In genomic region chr4:70523346-70523745, GRCm38 (mm10) we compare ENCODE assay signal across 21 mouse cellular contexts.
"Had no signal": no experiment of that assay in that cellular context is flagged by ENCODE, and none has a peak within 500 bp of the region (broad histone marks: within the 10 kb centered on the region; RNA-seq: fewer than 3 reads in every experiment).

No protein-coding gene starts in this region.

- H3K27ac ChIP-seq: lung, embryonic 15.5 days; macrophage; midbrain, embryonic 13.5 days; midbrain, embryonic 15.5 days; neural tube, embryonic 13.5 days; neural tube, embryonic 15.5 days had no signal

- H3K27me3 ChIP-seq: lung, embryonic 15.5 days; megakaryocyte, embryonic 14.5 days; midbrain, embryonic 13.5 days; midbrain, embryonic 15.5 days; neural tube, embryonic 13.5 days; neural tube, embryonic 15.5 days had no signal

- H3K4me3 ChIP-seq: lung, embryonic 15.5 days; megakaryocyte, embryonic 14.5 days; midbrain, embryonic 13.5 days; midbrain, embryonic 15.5 days; neural tube, embryonic 13.5 days; neural tube, embryonic 15.5 days had no signal

- ATAC-seq: liver, postnatal 0 days; lung, postnatal 0 days; midbrain, embryonic 13.5 days; midbrain, embryonic 15.5 days had no signal

- H3K9me3 ChIP-seq: lung, embryonic 15.5 days; megakaryocyte, embryonic 14.5 days; midbrain, embryonic 13.5 days; midbrain, embryonic 15.5 days; neural tube, embryonic 13.5 days; neural tube, embryonic 15.5 days had no signal

- H3K9ac ChIP-seq: liver, postnatal 0 days; lung, embryonic 15.5 days; midbrain, embryonic 13.5 days; midbrain, embryonic 15.5 days; neural tube, embryonic 13.5 days; neural tube, embryonic 15.5 days had no signal

- H3K36me3 ChIP-seq: lung, embryonic 15.5 days; midbrain, embryonic 13.5 days; midbrain, embryonic 15.5 days; neural tube, embryonic 13.5 days; neural tube, embryonic 15.5 days had no signal

- H3K4me2 ChIP-seq: lung, embryonic 15.5 days; midbrain, embryonic 11.5 days; midbrain, embryonic 13.5 days; midbrain, embryonic 15.5 days; neural tube, embryonic 13.5 days; neural tube, embryonic 15.5 days had no signal

- H3K4me1 ChIP-seq: lung, embryonic 15.5 days; megakaryocyte, embryonic 14.5 days had no signal

- DNase-seq: liver, postnatal 0 days; lung, adult 2 months; lung, postnatal 14 days; lung, postnatal 36 days; retina, postnatal 1 day; right cerebral cortex, adult 18-20 months; right cerebral cortex, postnatal 25 days; right cerebral cortex, postnatal 4 days; spleen, adult 18-20 months; thymus, adult 18-20 months; thymus, postnatal 14 days; thymus, postnatal 36 days had no signal
